Mouse (Mus musculus) testis, adult 2 months (tissue): Measurements from ENCODE around the gene Chic2.

Experiments
- CTCF ChIP-seq: fragments of 200-500 bp; IDR thresholded peaks from 2 replicates; pipeline ENCODE4 v1.5.1; 2012; ENCODE audit warnings: low read depth, mild to moderate bottlenecking, inconsistent platforms, low read length, moderate library complexity; ENCODE audit not compliant: control insufficient read depth, insufficient read depth, insufficient replicate concordance
- POLR2A ChIP-seq: fragments of 200-500 bp; IDR thresholded peaks from 2 replicates; pipeline ENCODE4 v1.6.1; 2012; ENCODE audit warnings: low read depth, mild to moderate bottlenecking, inconsistent platforms, low read length, moderate library complexity; ENCODE audit not compliant: control insufficient read depth

DNA sequence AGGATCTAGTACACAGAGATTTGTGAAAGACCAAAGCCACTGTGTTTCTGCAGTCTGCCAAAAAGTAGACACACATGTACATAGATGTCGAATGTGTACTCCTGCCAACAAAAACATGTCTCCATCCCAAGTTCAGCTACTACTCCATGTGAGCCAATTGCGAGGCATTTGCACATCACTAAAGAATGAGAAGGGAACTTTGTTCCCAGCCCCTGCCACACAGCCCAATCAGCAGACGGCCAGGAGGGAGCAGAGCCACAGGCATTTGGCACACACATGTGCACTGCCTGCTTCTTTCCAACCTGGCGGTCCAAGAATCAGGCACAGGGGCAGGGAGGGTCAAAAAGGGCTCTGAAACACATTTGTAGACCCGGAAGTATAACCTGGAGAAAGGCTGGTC is 81.8 kb downstream of the Chic2 start:
- no peak for TF ChIP-seq CTCF
- no peak for TF ChIP-seq POLR2A
